Mouse (Mus musculus): ENCODE measurements at regions not wholly inside any gene's neighbourhood (a gene's known extent, or its start where the extent isn't known, plus 50 kb on each side); places are given as distances from the start of the nearest gene placed in this dataset.
"Not testable (repeated sequence)": the region's sequence is repeated elsewhere in the genome, so short reads cannot be mapped to it uniquely, and the experiment has no call there.

- no peak for DNase-seq (ENCODE audit: low spot score in 2 of 2)
Measured at GRCm38 (mm10) chr10:46072550-46073470, 495.2 kb downstream of the Hace1 start.

DNA sequence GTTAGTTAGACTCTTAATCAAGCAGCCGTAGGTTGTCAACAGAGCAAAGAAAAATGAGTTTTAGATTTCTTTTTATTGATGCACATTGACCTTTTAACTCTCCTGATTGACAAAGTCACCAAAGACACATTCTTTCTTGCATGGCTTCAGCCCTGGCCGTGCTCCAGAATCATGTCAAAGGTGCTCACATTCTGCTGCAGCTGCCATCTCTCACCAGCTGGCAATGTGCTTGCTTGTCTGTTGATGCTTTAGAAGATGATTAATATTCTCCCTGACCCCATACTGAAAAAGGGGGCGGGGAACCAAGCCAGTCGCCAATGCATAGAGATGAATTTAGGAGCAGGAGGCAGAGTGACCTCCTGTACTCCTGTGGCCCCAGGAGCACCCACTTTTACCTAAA is 510.1 kb downstream of the Hace1 start:
- no peak for DNase-seq (ENCODE audit: low spot score in 2 of 2)

GRCm38 (mm10) chr10:46100837-46101236 is 523.2 kb downstream of the Hace1 start:
- DNase-seq (ENCODE audit: low spot score in 2 of 2) = no peak

GRCm38 (mm10) chr10:46108810-46109209 is 531.2 kb downstream of the Hace1 start:
- DNase-seq (ENCODE audit: low spot score in 2 of 2) = no peak

- DNase-seq (ENCODE audit: low spot score in 2 of 2) = no peak
Measured at GRCm38 (mm10) chr10:46114631-46115130, 537.1 kb downstream of the Hace1 start.

DNA sequence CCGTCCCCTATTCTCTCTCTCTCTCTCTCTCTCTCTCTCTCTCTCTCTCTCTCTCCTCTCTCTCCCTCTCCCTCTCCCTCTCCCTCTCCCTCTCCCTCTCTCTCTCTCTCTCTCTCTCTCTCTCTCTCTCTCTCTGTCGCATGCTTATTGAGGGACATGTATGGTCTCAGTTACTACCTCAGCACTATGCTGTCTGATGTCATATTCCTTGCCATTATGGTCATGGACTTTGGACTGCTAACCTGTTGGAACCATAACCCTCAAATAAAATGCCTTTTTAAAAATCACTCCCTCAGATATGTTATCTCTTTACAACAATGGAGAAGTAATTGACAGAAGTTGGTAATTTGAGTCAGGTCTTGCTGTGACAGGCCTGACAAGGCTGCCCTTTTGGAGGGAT is 544.8 kb downstream of the Hace1 start:
- DNase-seq (ENCODE audit: low spot score in 2 of 2) = not testable (repeated sequence)

DNA sequence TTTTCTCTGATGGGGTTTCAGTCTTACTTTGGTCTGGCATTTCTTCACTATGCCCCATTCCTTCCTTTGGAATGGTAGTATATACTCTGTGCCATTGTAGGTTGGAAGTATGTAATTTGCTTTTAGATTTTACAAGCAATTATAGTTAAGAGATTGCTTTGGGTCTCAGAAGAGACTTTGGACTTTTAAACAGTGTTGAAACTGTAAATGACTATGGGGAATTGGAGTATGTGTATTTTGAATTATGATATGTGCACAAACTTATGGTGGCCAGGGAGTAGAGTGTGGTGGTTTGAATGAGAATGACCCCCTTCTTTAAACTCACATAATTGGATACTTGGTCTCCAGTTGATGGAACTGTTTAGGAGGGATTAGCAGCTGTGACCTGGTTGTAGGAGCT is 546.2 kb downstream of the Hace1 start:
- no peak for DNase-seq (ENCODE audit: low spot score in 2 of 2)

DNA sequence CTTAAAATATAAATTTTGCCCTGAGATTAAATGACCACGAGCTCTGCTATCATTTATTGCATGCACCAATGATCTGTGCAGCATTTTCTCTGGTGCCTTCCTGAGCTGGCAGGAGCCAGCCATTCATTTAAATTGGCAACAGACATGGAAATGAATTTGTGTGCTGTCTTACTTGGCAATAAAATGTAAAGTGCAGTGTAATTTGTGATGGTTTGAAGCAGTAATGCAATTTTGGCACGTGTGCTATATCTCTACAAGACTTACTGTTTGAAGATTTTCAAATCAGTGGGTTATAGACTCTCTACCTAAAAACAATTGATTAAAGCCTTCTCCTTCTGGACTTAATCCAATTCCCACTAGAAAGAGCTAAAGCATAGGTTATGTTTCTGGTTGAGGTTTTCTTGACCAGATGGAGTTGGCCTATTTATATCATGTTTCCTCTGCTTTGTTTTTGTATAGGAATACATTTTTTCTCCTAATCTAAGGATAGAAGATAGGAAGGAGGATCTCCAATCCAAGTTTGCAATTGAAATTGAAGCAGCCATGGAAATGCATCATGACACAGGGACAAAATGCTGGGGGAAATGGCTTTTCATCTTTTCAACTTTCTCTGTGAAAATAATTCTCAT is 557.6 kb downstream of the Hace1 start:
- DNase-seq (ENCODE audit: low spot score in 2 of 2) = no peak

GRCm38 (mm10) chr10:46174035-46174434 is 596.4 kb downstream of the Hace1 start:
- DNase-seq (ENCODE audit: low spot score in 2 of 2) = no peak

- DNase-seq (ENCODE audit: low spot score in 2 of 2) = no peak
Measured at GRCm38 (mm10) chr10:46185763-46186458, 608.3 kb downstream of the Hace1 start.

- DNase-seq (ENCODE audit: low spot score in 2 of 2) = no peak
Measured at GRCm38 (mm10) chr10:46194143-46194542, 616.5 kb downstream of the Hace1 start.

GRCm38 (mm10) chr10:46226837-46227402 is 649.3 kb downstream of the Hace1 start:
- no peak for DNase-seq (ENCODE audit: low spot score in 2 of 2)

GRCm38 (mm10) chr10:46229608-46230007 is 652.0 kb downstream of the Hace1 start:
- no peak for DNase-seq (ENCODE audit: low spot score in 2 of 2)

GRCm38 (mm10) chr10:46235581-46235980 is 658.0 kb downstream of the Hace1 start:
- no peak for DNase-seq (ENCODE audit: low spot score in 2 of 2)

GRCm38 (mm10) chr10:46255575-46255974 is 677.9 kb downstream of the Hace1 start:
- no peak for DNase-seq (ENCODE audit: low spot score in 2 of 2)

DNA sequence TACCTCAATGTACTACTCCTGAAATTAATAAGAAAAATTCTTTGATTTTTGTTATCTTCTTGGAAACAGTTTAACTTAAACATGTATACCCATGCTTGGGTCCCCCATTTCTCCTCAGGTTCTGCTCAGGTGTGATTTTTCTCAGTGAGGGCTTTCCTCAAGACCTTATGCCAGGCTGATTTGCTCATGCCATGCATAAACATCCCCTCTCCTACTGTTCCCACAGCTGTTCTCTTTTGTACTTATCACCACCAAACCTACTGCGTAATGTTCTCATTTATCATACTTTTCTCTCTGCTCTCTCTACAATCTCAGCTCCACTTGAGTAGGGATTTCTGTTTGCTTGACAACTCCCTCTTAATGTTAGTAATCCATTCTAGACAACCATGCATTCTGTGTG is 692.1 kb downstream of the Hace1 start:
- no peak for DNase-seq (ENCODE audit: low spot score in 2 of 2)

GRCm38 (mm10) chr10:46273846-46274245 is 696.2 kb downstream of the Hace1 start:
- DNase-seq (ENCODE audit: low spot score in 2 of 2) = no peak

GRCm38 (mm10) chr10:46294290-46294689 is 716.7 kb downstream of the Hace1 start:
- DNase-seq (ENCODE audit: low spot score in 2 of 2) = no peak

DNA sequence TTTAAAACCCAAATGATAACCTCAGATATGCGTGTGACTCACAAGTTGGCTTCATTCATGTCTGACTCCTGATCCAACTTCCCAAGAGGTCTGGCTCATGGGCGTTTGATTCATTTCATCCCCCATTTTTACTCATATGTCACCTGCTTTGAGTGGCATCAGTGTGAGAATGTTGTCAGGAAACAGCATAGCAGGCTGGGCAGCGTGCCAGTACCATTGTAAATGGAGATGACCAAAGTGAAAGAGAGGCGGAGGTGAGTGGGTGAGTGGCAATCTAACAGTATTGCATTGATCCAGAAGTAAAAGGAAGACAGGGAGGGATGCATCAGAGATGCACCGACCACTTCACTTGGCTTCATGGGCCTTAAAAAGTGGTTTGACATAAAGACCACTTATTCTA is 720.7 kb downstream of the Hace1 start:
- no peak for DNase-seq (ENCODE audit: low spot score in 2 of 2)

GRCm38 (mm10) chr10:46299521-46299920 is 721.9 kb downstream of the Hace1 start:
- DNase-seq (ENCODE audit: low spot score in 2 of 2) = no peak

DNA sequence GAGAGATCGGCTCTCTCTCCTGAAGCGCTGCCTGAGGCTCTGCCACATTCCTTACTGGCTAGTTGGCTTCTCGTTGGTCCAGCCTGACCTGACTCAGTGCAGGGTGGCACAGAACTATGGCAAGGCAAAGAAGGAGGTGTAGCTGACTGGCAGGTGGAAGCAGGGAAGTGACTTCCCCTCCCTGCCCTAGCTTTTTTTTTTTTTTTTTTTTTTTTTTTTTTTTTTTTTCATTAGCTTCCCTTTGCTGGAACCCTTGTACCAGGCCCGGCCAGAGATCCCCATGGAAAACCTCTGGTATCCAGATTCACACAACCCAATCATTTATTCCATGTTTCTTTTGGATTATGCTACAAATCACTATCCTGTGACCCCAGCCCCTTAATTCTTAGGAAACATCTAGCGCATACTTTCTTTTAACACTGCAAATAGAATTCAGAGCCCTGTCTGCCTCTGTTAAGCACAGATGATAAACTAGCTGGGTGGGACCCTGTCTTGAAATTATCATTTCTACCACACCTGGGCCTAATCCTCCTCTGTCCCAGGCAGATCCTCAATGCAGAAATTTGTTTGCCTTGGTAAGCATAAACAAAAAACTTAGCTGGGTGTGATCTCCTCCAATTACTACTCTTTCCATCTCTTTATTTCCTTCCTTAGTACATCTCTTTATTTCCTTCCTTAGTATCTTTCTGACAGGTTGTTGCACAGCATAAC is 742.9 kb downstream of the Hace1 start:
- DNase-seq (ENCODE audit: low spot score in 2 of 2) = no peak
